Mouse (Mus musculus): ENCODE measurements around the gene Trip10.

DNA sequence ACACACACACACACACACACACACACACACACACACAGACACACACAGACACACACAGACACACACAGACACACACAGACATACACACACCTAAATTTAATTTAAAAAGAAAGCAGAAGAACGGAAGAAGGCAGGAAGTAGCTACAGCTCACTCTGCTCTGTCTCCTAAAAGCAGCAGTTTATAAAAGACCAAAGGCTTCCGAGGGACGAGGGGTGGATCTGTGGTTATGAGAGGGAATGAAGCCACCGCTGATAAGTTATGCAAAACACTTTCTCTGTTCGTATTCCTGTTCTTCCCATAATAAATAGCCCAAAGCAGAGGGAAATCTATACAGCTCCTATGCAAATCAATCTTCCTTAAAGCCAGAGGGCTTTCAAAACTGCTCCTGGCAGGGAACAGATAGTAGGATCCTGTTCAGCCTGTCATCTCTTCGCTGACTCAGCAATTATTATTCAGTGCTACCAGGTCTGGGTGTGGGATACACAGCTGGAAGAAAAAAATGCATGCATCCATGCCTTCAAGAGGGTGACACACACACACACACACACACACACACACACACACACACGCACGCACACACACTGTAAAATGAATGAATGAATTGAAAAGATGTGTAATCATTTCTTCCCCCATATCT, 37.6 kb downstream of the Trip10 start:
- TF ChIP-seq CTCF (IDR thresholded peaks at IDR 0.05; ENCODE audit: control insufficient read depth, insufficient read depth, low read length) (no peak), POLR2A (IDR thresholded peaks at IDR 0.05; ENCODE audit: borderline replicate concordance, control insufficient read depth, low read depth, low read length) (no peak)
